In genomic region chr2:107813992-107814391, GRCm38 (mm10) we compare ENCODE assay signal across 29 mouse cellular contexts.
A peak's percentile ranks its signal among the peaks of the same experiment; 100 is the strongest.
DNase-seq lines count a peak whose midpoint lies in the region; ATAC-seq lines count a peak whose summit lies in the region.
"Had no signal": no experiment of that assay in that cellular context is flagged by ENCODE, and none has a peak within 500 bp of the region (broad histone marks: within the 10 kb centered on the region; RNA-seq: fewer than 3 reads in every experiment).

No protein-coding gene starts in this region.

- no peak overlapping the region for H3K9ac ChIP-seq in neural tube, embryonic 15.5 days (replicated peaks)
- H3K9ac ChIP-seq in neural tube, embryonic 11.5 days (ENCODE audit: low read length), result no peak overlapping the region
- H3K9ac ChIP-seq: embryonic facial prominence, embryonic 15.5 days; heart, embryonic 12.5 days; hindbrain, embryonic 14.5 days; limb, embryonic 13.5 days; liver, postnatal 0 days; midbrain, embryonic 15.5 days; neural tube, embryonic 12.5 days had no signal

- no peak overlapping the region for H3K4me2 ChIP-seq in neural tube, embryonic 15.5 days
- no peak overlapping the region for H3K4me2 ChIP-seq in neural tube, embryonic 11.5 days (ENCODE audit: low read depth)
- H3K4me2 ChIP-seq: embryonic facial prominence, embryonic 15.5 days; heart, embryonic 12.5 days; hindbrain, embryonic 14.5 days; limb, embryonic 13.5 days; liver, embryonic 11.5 days; midbrain, embryonic 15.5 days; neural tube, embryonic 12.5 days had no signal

- no peak for ATAC-seq in neural tube, embryonic 15.5 days (ENCODE audit: low FRiP score)
- ATAC-seq in neural tube, embryonic 11.5 days (ENCODE audit: insufficient read depth, low FRiP score, low TSS enrichment), result no peak; the same call in 1 of the 2 replicates
- ATAC-seq: forebrain, embryonic 14.5 days; inflammation-experienced regulatory T-cells, adult 6 months; liver, postnatal 0 days; midbrain, embryonic 15.5 days; Patski had no signal

- DNase-seq in embryo, embryonic 10.5 days (ENCODE audit: low spot score), result peak; percentile 26
- DNase-seq in embryo, embryonic 10 days (ENCODE audit: low spot score), result no peak
- DNase-seq in neural tube, embryonic 10.5 days (ENCODE audit: extremely low spot score, low spot score), result peak; percentile 13
- peak; percentile 31 for DNase-seq in neural tube, embryonic 11.5 days (ENCODE audit: low spot score)
- DNase-seq in ovary, adult 18-20 months (ENCODE audit: low spot score), result no peak
- DNase-seq in spleen, postnatal 14 days (ENCODE audit: low spot score in 2 of 2), result no peak
- DNase-seq: cerebellum, adult 8-10 months; cerebellum, postnatal 36 days; heart, adult 2 months; heart, postnatal 4 days; kidney, adult 11 months; kidney, postnatal 25 days; liver, postnatal 0 days; lung, postnatal 36 days; right cerebral cortex, postnatal 25 days; thymus, postnatal 14 days had no signal

- H3K27ac ChIP-seq in neural tube, embryonic 15.5 days (replicated peaks), result no peak overlapping the region
- no peak overlapping the region for H3K27ac ChIP-seq in neural tube, embryonic 11.5 days (ENCODE audit: low read depth, low read length)
- H3K27ac ChIP-seq: embryonic facial prominence, embryonic 10.5 days; embryonic facial prominence, embryonic 15.5 days; heart, adult 2 months; hindbrain, embryonic 14.5 days; limb, embryonic 13.5 days; midbrain, embryonic 15.5 days; neural tube, embryonic 12.5 days had no signal

- H3K36me3 ChIP-seq in neural tube, embryonic 15.5 days, result no peaks in the 10 kb centered on the region
- H3K36me3 ChIP-seq in neural tube, embryonic 11.5 days (ENCODE audit: control insufficient read depth, insufficient read depth, low read length), result no peaks in the 10 kb centered on the region
- H3K36me3 ChIP-seq: embryonic facial prominence, embryonic 10.5 days; embryonic facial prominence, embryonic 15.5 days; heart, embryonic 12.5 days; limb, embryonic 13.5 days; midbrain, embryonic 15.5 days; neural tube, embryonic 12.5 days had no signal

- no peaks in the 10 kb centered on the region for H3K9me3 ChIP-seq in neural tube, embryonic 15.5 days (replicated peaks)
- H3K9me3 ChIP-seq in neural tube, embryonic 11.5 days (ENCODE audit: control insufficient read depth, low read length), result no peaks in the 10 kb centered on the region
- H3K9me3 ChIP-seq: embryonic facial prominence, embryonic 10.5 days; embryonic facial prominence, embryonic 15.5 days; limb, embryonic 13.5 days; midbrain, embryonic 15.5 days; neural tube, embryonic 12.5 days had no signal

- WGBS in neural tube, embryonic 15.5 days, result 29% methylated on average over 1 of the region's 1 CpGs
- 3% methylated on average over 1 of the region's 1 CpGs for WGBS in neural tube, embryonic 11.5 days

- H3K4me3 ChIP-seq in neural tube, embryonic 15.5 days (replicated peaks), result no peak overlapping the region
- no peak overlapping the region for H3K4me3 ChIP-seq in neural tube, embryonic 11.5 days (ENCODE audit: low read depth, low read length)
- H3K4me3 ChIP-seq: embryonic facial prominence, embryonic 10.5 days; embryonic facial prominence, embryonic 15.5 days; heart, adult 2 months; heart, embryonic 12.5 days; limb, embryonic 13.5 days; midbrain, embryonic 15.5 days; neural tube, embryonic 12.5 days had no signal

- no peaks in the 10 kb centered on the region for H3K4me1 ChIP-seq in neural tube, embryonic 15.5 days
- no peaks in the 10 kb centered on the region for H3K4me1 ChIP-seq in neural tube, embryonic 11.5 days (ENCODE audit: control insufficient read depth, insufficient read depth, low read length)
- H3K4me1 ChIP-seq: embryonic facial prominence, embryonic 15.5 days; heart, embryonic 12.5 days; limb, embryonic 13.5 days; neural tube, embryonic 12.5 days had no signal

- H3K27me3 ChIP-seq in neural tube, embryonic 15.5 days (replicated peaks), result no peaks in the 10 kb centered on the region
- H3K27me3 ChIP-seq in neural tube, embryonic 11.5 days (ENCODE audit: control insufficient read depth, insufficient read depth, low read length), result no peaks in the 10 kb centered on the region
- H3K27me3 ChIP-seq: CH12.LX; embryonic facial prominence, embryonic 15.5 days; heart, embryonic 12.5 days; limb, embryonic 13.5 days; midbrain, embryonic 15.5 days; neural tube, embryonic 12.5 days had no signal

Comparison
In these comparisons a context has a peak if more than half of its experiments do, and no peak if none do; other contexts are left out.
1. DNase-seq: peak in embryo, embryonic 10.5 days (single experiment), neural tube, embryonic 10.5 days (single experiment) and neural tube, embryonic 11.5 days (single experiment); none in embryo, embryonic 10 days (single experiment), ovary, adult 18-20 months (single experiment) and spleen, postnatal 14 days (0 of 2).